Mouse (Mus musculus) cerebellum, adult 8-10 months (tissue): ENCODE measurements around the gene Gm17124.
"Not testable (repeated sequence)": the region's sequence is repeated elsewhere in the genome, so short reads cannot be mapped to it uniquely, and the experiment has no call there.

Source experiments
- DNase-seq: peaks from one replicate; pipeline ENCODE4 v3.0.0; 2022

Gene Gm17124

DNA sequence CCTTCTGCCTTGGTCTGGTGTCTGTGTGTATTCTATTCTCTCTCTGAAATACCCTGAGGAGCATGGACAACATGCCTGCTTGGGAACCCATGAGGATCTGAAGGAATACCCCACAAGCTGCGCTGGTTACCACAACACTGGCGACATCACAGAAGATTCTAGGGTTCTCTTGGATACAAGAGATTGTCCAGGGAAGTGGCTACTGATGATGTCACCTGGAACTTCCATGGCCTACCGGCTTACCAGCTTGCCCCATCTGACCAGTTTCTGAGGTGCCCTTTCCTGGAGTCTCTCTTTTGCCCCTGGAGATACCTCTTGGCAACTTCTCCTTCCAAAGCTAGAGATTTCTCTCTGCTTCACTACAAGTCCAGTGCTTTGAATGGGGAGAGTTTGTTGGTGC lies at the start of gene Gm17124:
Gm17124 (minus strand) TSS at position 101 of the 400 bp plus-strand sequence.
- DNase-seq = not testable (repeated sequence)

DNA sequence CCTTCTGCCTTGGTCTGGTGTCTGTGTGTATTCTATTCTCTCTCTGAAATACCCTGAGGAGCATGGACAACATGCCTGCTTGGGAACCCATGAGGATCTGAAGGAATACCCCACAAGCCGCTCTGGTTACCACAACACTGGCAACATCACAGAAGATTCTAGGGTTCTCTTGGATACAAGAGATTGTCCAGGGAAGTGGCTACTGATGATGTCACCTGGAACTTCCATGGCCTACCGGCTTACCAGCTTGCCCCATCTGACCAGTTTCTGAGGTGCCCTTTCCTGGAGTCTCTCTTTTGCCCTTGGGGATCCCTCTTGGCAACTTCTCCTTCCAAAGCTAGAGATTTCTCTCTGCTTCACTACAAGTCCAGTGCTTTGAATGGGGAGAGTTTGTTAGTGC lies 42.1 kb upstream of the Gm17124 start, which contains the start of gene Gm3633:
Gm3633 (minus strand) TSS at position 101 of the 400 bp plus-strand sequence.
- DNase-seq = not testable (repeated sequence)
